Mouse (Mus musculus) kidney, adult 2 months (tissue): ENCODE measurements around the gene Olfr548-ps1. TPM values are rescaled to one million over a fixed set of nuclear protein-coding genes. Genes with fewer than 3 reads are reported as not detected.

Source experiments
- DNase-seq: peaks from one replicate; pipeline ENCODE4 v3.0.0; 2021
- H3K27ac ChIP-seq: fragments of 200-500 bp; 2 replicates; pipeline ENCODE4 v1.5.1; 2012; ENCODE audit warnings: low read depth, low read length, control low read depth, inconsistent platforms; ENCODE audit not compliant: insufficient read depth
- H3K27me3 ChIP-seq: fragments of 200-500 bp; replicated peaks from 2 replicates; pipeline ENCODE4 v1.6.1; 2012; ENCODE audit warnings: mild to moderate bottlenecking, moderate library complexity, low read length, inconsistent platforms; ENCODE audit not compliant: control insufficient read depth, insufficient read depth
- H3K36me3 ChIP-seq: fragments of 200-500 bp; 2 replicates; pipeline ENCODE4 v1.6.1; 2012; ENCODE audit warnings: mild to moderate bottlenecking, moderate library complexity, low read length, inconsistent platforms; ENCODE audit not compliant: control insufficient read depth, insufficient read depth
- H3K4me1 ChIP-seq: fragments of 200-500 bp; 2 replicates; pipeline ENCODE4 v1.6.1; 2011; ENCODE audit warnings: low read length; ENCODE audit not compliant: control insufficient read depth, insufficient read depth
- H3K4me3 ChIP-seq: fragments of 200-500 bp; 2 replicates; pipeline ENCODE4 v1.5.1; 2011; ENCODE audit warnings: mild to moderate bottlenecking, low read depth, low read length, control low read depth; ENCODE audit not compliant: insufficient read depth
- CTCF ChIP-seq: fragments of 200-500 bp; conservative IDR thresholded peaks from 2 replicates; pipeline ENCODE4 v1.5.1; 2011; ENCODE audit warnings: low read depth, mild to moderate bottlenecking, control low read depth, low read length, moderate library complexity, mixed read lengths; ENCODE audit not compliant: insufficient read depth, insufficient read length
- POLR2A ChIP-seq: fragments of 200-500 bp; IDR thresholded peaks from one replicate; pipeline ENCODE4 v1.6.1; 2011; ENCODE audit warnings: low read depth, low read length, control low read depth
- WGBS: fragments of 180-500 bp; shearing (Covaris S2); methylation state at CpG from one replicate; pipeline ENCODE4 v1.1.7; 2018; 5-methylcytosine and 5-hydroxymethylcytosine counted together
- polyA plus RNA-seq: library from polyadenylated mRNA; depleted of rRNA; stranded (reverse); fragments of >200 nt; gene quantifications from 2 replicates; pipeline ENCODE4 v1.2.3, GENCODE M21; 2012; rRNA removed

Gene Olfr548-ps1
- polyA plus RNA-seq, 1 experiment: not detected

- WGBS: 85% methylated on average over 3 of the region's 3 CpGs
- DNase-seq: no peak
- Histone ChIP-seq H3K4me3 (no peak overlapping the region), H3K36me3 (no peaks in the 10 kb centered on the region), H3K27me3 (no peaks in the 10 kb centered on the region), H3K4me1 (no peaks in the 10 kb centered on the region), H3K27ac (no peak overlapping the region)
- TF ChIP-seq POLR2A (no peak), CTCF (no peak)
Measured at GRCm38 (mm10) chr7:102573174-102573830, 32.6 kb downstream of the Olfr548-ps1 start.

- TF ChIP-seq POLR2A: no peak
- TF ChIP-seq CTCF: no peak
- no peaks in the 10 kb centered on the region for H3K4me1 ChIP-seq
- no peaks in the 10 kb centered on the region for H3K36me3 ChIP-seq
- no peak for DNase-seq
- no peak overlapping the region for H3K4me3 ChIP-seq
- no peak overlapping the region for H3K27ac ChIP-seq
- no peaks in the 10 kb centered on the region for H3K27me3 ChIP-seq
- 60% methylated on average over 6 of the region's 6 CpGs for WGBS
Measured at GRCm38 (mm10) chr7:102575998-102576397, 35.3 kb downstream of the Olfr548-ps1 start.

GRCm38 (mm10) chr7:102591786-102592185 is 51.1 kb downstream of the Olfr548-ps1 start, which contains the start of gene Olfr551:
Gene Olfr551, minus strand, starts transcription at chr7:102591886.
- no peaks in the 10 kb centered on the region; the same call in 1 of the 2 replicates for H3K27me3 ChIP-seq
- H3K4me3 ChIP-seq: no peak within 1 kb of the TSS
- TF ChIP-seq CTCF (no peak), POLR2A (no peak)
- H3K4me1 ChIP-seq: no peaks in the 10 kb centered on the region
- DNase-seq: no peak
- no peaks in the 10 kb centered on the region for H3K36me3 ChIP-seq
- H3K27ac ChIP-seq: no peak within 1 kb of the TSS
- WGBS: 91% methylated on average over 3 of the region's 3 CpGs

Other genes starting within 250 kb of the Olfr548-ps1 start
- 5.2 and 6.3 TPM in 2 replicates for gene Rrm1, start 99.2 kb upstream of the Olfr548-ps1 start, polyA plus RNA-seq
- gene Olfr543, start 59.2 kb upstream of the Olfr548-ps1 start, polyA plus RNA-seq: not detected in 2 replicates
- gene Olfr544, start 52.6 kb upstream of the Olfr548-ps1 start, polyA plus RNA-seq: not detected in 2 replicates
- not detected in 2 replicates for gene Olfr545, start 41.3 kb upstream of the Olfr548-ps1 start, polyA plus RNA-seq
- gene Olfr547, start 6.1 kb upstream of the Olfr548-ps1 start, polyA plus RNA-seq: not detected in 2 replicates
- not detected in 2 replicates for gene Olfr549, start 9.0 kb downstream of the Olfr548-ps1 start, polyA plus RNA-seq
- 3.7 and 4.5 TPM in 2 replicates for gene Trim21, start 24.6 kb downstream of the Olfr548-ps1 start, polyA plus RNA-seq
- gene Olfr550, start 30.5 kb downstream of the Olfr548-ps1 start, polyA plus RNA-seq: not detected in 2 replicates
- not detected in 2 replicates for gene Olfr551, start 51.0 kb downstream of the Olfr548-ps1 start, polyA plus RNA-seq
- gene Olfr552, start 56.9 kb downstream of the Olfr548-ps1 start, polyA plus RNA-seq: not detected in 2 replicates
- not detected in 2 replicates for gene Olfr553, start 77.3 kb downstream of the Olfr548-ps1 start, polyA plus RNA-seq
- not detected in 2 replicates for gene Olfr554, start 97.5 kb downstream of the Olfr548-ps1 start, polyA plus RNA-seq
- gene Olfr555, start 117.9 kb downstream of the Olfr548-ps1 start, polyA plus RNA-seq: not detected in 2 replicates
- gene Olfr556, start 124.0 kb downstream of the Olfr548-ps1 start, polyA plus RNA-seq: not detected in 2 replicates
- gene Trim68, start 146.4 kb downstream of the Olfr548-ps1 start, polyA plus RNA-seq: 9.7 and 11.7 TPM in 2 replicates
- not detected in 2 replicates for gene Olfr557, start 155.0 kb downstream of the Olfr548-ps1 start, polyA plus RNA-seq
- gene Olfr558, start 161.3 kb downstream of the Olfr548-ps1 start, polyA plus RNA-seq: 1.9 and 2.6 TPM in 2 replicates
- gene Olfr33, start 178.2 kb downstream of the Olfr548-ps1 start, polyA plus RNA-seq: not detected in 2 replicates
- not detected in 2 replicates for gene Olfr559, start 186.6 kb downstream of the Olfr548-ps1 start, polyA plus RNA-seq
- gene Olfr560, start 218.5 kb downstream of the Olfr548-ps1 start, polyA plus RNA-seq: not detected in 2 replicates
- gene Olfr78, start 218.6 kb downstream of the Olfr548-ps1 start, polyA plus RNA-seq: 1.9 and 3.2 TPM in 2 replicates
- not detected in 2 replicates for gene Olfr561, start 230.3 kb downstream of the Olfr548-ps1 start, polyA plus RNA-seq